Mouse (Mus musculus) liver, embryonic 13.5 days (tissue): ENCODE results near the gene Abhd14b. TPM values are rescaled to one million over a fixed set of nuclear protein-coding genes. Genes with fewer than 3 reads are reported as not detected.
A peak's percentile ranks its signal among the peaks of the same experiment; 100 is the strongest.

Experiments used
- ATAC-seq: fragments of 200-750 bp; cut with Nextera tagmentation; 2 replicates; pipeline ENCODE4 v1.8.0; 2017; ENCODE audit warnings: low read depth, mild to moderate bottlenecking, moderate number of reproducible peaks, moderate library complexity
- DNase-seq: peaks from one replicate; pipeline ENCODE4 v3.0.0; 2022
- H3K27ac ChIP-seq: fragments of 300-500 bp; sonication (generic); 2 replicates; pipeline ENCODE4 v1.5.1; 2015; ENCODE audit warnings: moderate library complexity, mild to moderate bottlenecking, inconsistent platforms
- H3K27me3 ChIP-seq: fragments of 300-500 bp; sonication (generic); 2 replicates; pipeline ENCODE4 v1.6.1; 2015; ENCODE audit warnings: mild to moderate bottlenecking, inconsistent platforms
- H3K36me3 ChIP-seq: fragments of 300-500 bp; sonication (generic); 2 replicates; pipeline ENCODE4 v1.6.1; 2015; ENCODE audit warnings: mild to moderate bottlenecking, inconsistent platforms
- H3K4me1 ChIP-seq: fragments of 300-500 bp; sonication (generic); replicated peaks from 2 replicates; pipeline ENCODE4 v1.6.1; 2015; ENCODE audit warnings: inconsistent platforms
- H3K4me2 ChIP-seq: fragments of 300-500 bp; sonication (generic); 2 replicates; pipeline ENCODE4 v1.6.1; 2015; ENCODE audit warnings: inconsistent platforms, mild to moderate bottlenecking, moderate library complexity
- H3K4me3 ChIP-seq: fragments of 300-500 bp; sonication (generic); replicated peaks from 2 replicates; pipeline ENCODE4 v1.5.1; 2015; ENCODE audit warnings: mild to moderate bottlenecking, inconsistent platforms
- H3K9ac ChIP-seq: fragments of 300-500 bp; sonication (generic); 2 replicates; pipeline ENCODE4 v1.6.1; 2015; ENCODE audit warnings: mild to moderate bottlenecking, inconsistent platforms
- H3K9me3 ChIP-seq: fragments of 300-500 bp; sonication (generic); replicated peaks from 2 replicates; pipeline ENCODE4 v1.6.1; 2016; ENCODE audit warnings: inconsistent platforms
- WGBS: fragments of 180-500 bp; shearing (Covaris S2); methylation state at CpG from one replicate; pipeline ENCODE4 v1.1.7; 2015; ENCODE audit not compliant: insufficient replicate concordance; 5-methylcytosine and 5-hydroxymethylcytosine counted together
- polyA plus RNA-seq: library from polyadenylated mRNA; unstranded; fragments of >200 nt; fragmentation: Nextera tagmentation; extraction: Ambion mirVana; gene quantifications from 2 replicates; pipeline ENCODE4 v1.2.1, GENCODE M21; 2015

Abhd14b gene
- polyA plus RNA-seq: 16.7 and 18.2 TPM in 2 replicates

DNA sequence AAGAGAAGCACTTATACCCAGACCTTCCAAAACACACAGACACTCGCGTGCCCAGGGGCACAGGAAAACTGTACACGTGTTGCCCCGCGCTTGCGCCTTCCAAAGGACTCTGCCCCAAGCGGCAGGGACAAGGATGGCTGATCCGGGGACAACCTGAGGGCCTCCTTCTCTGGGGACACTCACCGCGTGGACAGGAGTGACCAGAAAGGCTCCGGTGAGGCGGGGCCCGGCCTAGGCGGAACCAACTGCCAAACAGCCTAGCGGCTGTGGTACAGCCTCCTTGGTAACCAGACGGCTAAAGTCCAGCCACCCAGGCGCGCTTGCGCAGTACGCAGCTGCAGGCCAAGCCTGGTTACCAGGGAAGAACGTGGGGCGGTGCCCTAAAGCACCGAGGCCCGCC is at the start of gene Abhd14b, which contains the start of gene Abhd14a:
Abhd14b (plus strand) TSS at position 112 of the 400 bp plus-strand sequence.
Abhd14a (minus strand) TSS at position 331 of the 400 bp plus-strand sequence.
- H3K4me1 ChIP-seq: peaks cover 70% of the 10 kb centered on the region
- H3K4me2 ChIP-seq: peak within 1 kb of the TSS; percentile 79
- ATAC-seq (peak; percentile 81), DNase-seq (peak; percentile 79)
- no peaks in the 10 kb centered on the region for H3K36me3 ChIP-seq
- H3K9me3 ChIP-seq: no peaks in the 10 kb centered on the region
- peak within 1 kb of the TSS; percentile 65 for H3K9ac ChIP-seq
- under 1% methylated on average over 24 of the region's 24 CpGs for WGBS
- H3K27me3 ChIP-seq: peaks cover 20% of the 10 kb centered on the region
- peak within 1 kb of the TSS; percentile 54 for H3K27ac ChIP-seq
- peak within 1 kb of the TSS; percentile 60 for H3K4me3 ChIP-seq

DNA sequence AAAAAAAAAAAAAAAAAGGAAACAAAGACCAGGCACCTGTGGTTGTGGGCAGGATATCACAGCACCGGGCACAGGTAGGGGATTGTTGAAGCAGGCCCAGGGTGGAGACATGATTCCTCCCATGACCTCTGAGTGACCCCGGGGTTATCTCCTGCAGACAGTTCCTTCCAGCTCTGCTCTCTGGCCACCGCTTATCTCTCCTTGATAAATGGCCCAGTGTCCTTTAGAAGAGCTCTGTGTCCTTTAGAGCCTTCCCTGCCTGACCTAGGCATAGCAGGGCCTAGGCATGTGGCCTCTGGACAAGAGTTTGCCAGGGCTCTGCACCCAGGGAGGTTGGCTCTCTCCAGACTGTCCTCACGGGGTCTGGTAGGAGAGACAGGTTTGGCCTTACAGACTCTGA is 49.5 kb upstream of the Abhd14b start:
- Histone ChIP-seq H3K36me3 (no peaks in the 10 kb centered on the region), H3K4me3 (no peak overlapping the region), H3K4me2 (peak overlapping the region; percentile 46), H3K4me1 (peaks cover 80% of the 10 kb centered on the region), H3K9ac (peak overlapping the region; percentile 57), H3K27ac (peak overlapping the region; percentile 91), H3K9me3 (no peaks in the 10 kb centered on the region), H3K27me3 (no peaks in the 10 kb centered on the region)
- peak; percentile 52 for ATAC-seq
- DNase-seq: peak; percentile 20
- WGBS: 21% methylated on average over 4 of the region's 4 CpGs

DNA sequence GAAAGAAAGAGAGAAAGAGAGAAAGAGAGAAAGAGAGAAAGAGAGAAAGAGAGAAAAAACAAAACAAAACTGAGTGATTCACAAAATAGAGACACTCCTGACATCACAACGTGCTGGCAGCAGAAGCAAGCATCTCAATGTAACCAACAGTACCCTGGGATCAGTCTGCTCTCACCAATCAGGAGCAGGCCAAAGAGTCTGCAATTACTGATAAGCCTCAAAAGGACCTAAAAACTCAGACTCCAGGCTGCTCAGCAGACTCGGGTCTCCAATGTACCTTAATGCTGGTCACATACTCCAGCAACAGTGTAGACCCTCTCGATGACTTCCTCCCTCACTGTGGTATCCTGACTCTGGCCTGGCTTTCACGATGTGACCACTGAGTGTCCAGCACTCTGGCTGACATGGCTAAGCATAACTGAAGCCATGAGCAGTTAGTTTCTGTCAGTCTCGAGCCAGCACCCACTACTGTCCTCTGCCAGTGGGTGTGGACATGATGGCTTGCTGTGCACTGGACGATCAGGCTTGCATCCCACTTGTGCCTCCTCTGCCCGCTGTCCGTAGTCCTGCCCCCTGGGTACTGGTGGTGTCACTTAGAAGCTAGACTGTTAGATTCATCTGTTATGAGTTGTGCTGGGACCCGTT is 48.5 kb upstream of the Abhd14b start:
- ATAC-seq (peak; percentile 92), DNase-seq (peak; percentile 66)
- Histone ChIP-seq H3K27me3 (no peaks in the 10 kb centered on the region), H3K27ac (peak overlapping the region; percentile 88), H3K4me3 (0 out of 2 replicates have a peak overlapping the region, but pooled peaks have one; percentile 3), H3K9me3 (no peaks in the 10 kb centered on the region), H3K9ac (peak overlapping the region; percentile 40), H3K4me1 (peaks cover 80% of the 10 kb centered on the region), H3K4me2 (peak overlapping the region; percentile 51), H3K36me3 (no peaks in the 10 kb centered on the region)
- 41% methylated on average over 9 of the region's 9 CpGs for WGBS

DNA sequence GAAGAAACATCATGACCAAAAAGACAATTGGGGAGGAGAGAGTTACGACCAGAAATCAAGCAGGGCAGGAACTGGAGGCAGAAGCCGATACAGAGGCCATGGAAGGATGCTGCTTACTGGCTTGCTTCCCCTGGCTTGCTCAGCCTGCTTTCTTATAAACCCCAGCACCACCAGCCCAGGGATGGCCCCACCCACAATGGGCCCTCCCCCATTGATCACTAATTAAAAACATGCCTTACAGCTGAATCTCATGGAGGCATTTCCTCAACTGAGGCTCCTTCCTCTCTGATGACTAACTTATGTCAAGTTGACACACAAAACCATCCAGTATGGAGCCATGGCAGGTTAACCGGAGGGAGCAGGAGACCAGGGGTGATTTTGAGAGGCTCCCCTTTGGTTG is 47.5 kb upstream of the Abhd14b start:
- H3K36me3 ChIP-seq: no peaks in the 10 kb centered on the region
- no peaks in the 10 kb centered on the region for H3K9me3 ChIP-seq
- H3K4me1 ChIP-seq: peaks cover 71% of the 10 kb centered on the region
- ATAC-seq (no peak), DNase-seq (no peak)
- H3K9ac ChIP-seq: 0 out of 2 replicates have a peak overlapping the region, but pooled peaks have one; percentile 11
- no peak overlapping the region for H3K4me3 ChIP-seq
- H3K27ac ChIP-seq: peak overlapping the region; percentile 88
- H3K4me2 ChIP-seq: no peak overlapping the region
- H3K27me3 ChIP-seq: no peaks in the 10 kb centered on the region
- 82% methylated on average over 3 of the region's 3 CpGs for WGBS

DNA sequence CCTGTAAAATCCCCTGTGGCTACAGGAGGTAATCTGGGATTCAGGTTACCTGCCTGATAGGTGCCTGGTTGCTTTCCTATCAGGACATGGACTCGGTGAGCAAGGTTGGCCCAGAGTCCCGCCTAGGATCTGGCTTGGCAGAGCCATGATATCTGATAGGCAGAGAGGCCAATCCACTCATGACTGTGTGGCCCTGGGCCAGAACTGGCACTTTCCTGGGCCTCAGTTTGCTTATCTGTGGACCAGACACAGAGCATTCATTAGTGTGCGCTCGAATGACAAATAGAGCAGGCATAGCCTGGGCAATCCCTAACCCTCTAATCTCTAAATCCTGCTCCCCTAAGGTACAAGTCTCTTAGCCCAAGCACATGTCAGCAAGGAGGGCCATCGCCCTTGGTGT is 45.1 kb upstream of the Abhd14b start:
- no peak for DNase-seq
- Histone ChIP-seq H3K36me3 (no peaks in the 10 kb centered on the region), H3K4me1 (peaks cover 86% of the 10 kb centered on the region), H3K27me3 (no peaks in the 10 kb centered on the region), H3K9me3 (no peaks in the 10 kb centered on the region), H3K4me3 (no peak overlapping the region), H3K27ac (peak overlapping the region; percentile 43), H3K4me2 (no peak overlapping the region), H3K9ac (peak overlapping the region; percentile 36; the same call in 1 of the 2 replicates)
- 32% methylated on average over 5 of the region's 5 CpGs for WGBS
- ATAC-seq: peak; percentile 29

DNA sequence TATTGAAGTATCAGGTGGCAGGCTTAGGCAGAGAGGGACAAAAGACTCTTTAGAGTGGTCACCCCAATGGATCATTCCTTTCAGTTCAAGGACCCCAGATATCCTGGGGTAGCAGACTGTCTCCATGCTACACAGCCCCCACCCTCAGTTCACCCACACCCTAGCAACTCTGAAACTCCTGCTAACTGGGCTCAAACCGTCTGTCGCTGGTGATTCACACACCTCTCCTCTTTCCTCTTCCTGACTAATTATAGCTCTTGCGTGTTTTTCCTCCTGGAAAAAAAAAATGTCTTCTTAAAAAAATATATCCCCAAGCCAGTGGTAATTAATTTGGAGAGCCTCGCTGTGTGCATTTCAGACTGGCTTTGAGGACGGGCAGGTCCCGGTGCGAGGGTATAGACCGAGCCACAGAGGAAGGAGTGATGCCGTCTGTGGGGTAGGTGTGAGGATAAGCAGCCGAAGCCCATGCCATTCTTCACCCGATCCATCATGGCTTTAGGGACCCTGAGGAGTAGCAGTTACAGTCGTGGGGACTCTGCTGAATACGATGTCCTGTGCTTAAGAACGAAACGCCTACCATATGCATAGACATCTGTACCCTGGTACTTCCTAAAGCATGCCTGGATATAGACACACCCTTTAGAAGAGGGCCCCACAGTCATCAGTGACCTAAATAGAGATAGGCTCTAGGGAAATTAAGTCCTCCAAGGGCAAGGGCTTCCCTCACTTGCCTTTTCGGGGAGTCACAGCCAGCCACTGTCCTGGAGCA is 44.5 kb upstream of the Abhd14b start:
- no peaks in the 10 kb centered on the region for H3K36me3 ChIP-seq
- H3K27ac ChIP-seq: peak overlapping the region; percentile 43
- no peaks in the 10 kb centered on the region for H3K27me3 ChIP-seq
- no peaks in the 10 kb centered on the region for H3K9me3 ChIP-seq
- H3K4me1 ChIP-seq: peaks cover 79% of the 10 kb centered on the region
- no peak for DNase-seq
- no peak for ATAC-seq
- H3K4me2 ChIP-seq: no peak overlapping the region
- 72% methylated on average over 16 of the region's 16 CpGs for WGBS
- H3K4me3 ChIP-seq: no peak overlapping the region
- peak overlapping the region; percentile 36; the same call in 1 of the 2 replicates for H3K9ac ChIP-seq

DNA sequence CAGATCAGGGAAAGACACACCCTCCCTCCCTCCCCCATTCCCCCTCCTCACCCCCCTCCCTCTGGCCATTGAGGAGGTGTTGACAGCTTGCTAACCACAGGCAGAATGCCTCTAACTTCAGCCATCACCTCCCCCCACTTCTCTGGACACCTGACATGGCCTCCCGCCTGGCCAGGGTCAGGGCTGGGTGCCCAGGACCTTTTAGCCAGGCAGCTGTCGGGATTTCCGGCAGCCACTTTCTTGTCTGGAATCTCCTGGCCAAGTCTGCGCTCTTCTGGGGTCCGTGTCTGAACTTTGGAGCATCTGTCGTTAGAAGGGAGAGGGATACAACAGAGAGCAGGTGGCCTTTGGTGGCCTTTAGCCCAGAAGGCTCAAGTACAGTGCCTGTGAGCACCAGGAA is 42.0 kb upstream of the Abhd14b start:
- Histone ChIP-seq H3K4me2 (no peak overlapping the region), H3K36me3 (no peaks in the 10 kb centered on the region), H3K27me3 (no peaks in the 10 kb centered on the region), H3K4me1 (peaks cover 60% of the 10 kb centered on the region), H3K27ac (no peak overlapping the region), H3K9me3 (0 out of 2 replicates have a peak, but pooled peaks cover 2% of the 10 kb centered on the region), H3K9ac (no peak overlapping the region), H3K4me3 (no peak overlapping the region)
- ATAC-seq: no peak
- 30% methylated on average over 6 of the region's 6 CpGs for WGBS
- no peak for DNase-seq

DNA sequence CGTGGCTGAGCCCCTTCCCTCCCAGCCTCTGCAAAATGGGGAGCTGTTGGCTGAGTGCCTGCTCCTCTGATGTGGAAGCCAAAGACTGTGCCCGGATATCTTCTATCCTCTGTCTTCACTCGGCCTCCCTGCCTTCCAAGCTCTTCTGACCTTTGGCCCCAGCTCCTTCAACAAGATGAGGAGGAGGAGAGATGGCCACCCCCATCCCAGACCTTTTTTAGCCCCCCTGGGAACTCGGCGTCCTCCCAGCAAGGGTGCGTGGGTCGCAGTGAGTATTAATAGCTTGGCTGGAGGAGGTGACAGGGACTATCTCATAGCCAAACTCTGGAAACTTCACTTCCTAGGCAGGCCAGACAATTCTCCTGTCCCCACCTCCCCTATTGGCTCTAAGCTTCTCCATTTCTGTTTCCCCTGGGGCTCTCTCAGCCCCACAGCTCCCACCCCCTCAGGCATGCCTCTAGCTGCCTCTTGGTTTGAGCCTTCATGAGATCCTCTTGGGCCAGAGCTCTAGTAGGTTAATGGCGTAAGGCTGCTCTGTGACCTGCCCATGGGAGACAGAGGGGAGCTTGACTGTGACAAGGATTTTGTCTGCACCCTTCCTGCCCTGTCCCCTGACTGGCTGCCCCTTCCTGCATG is 40.7 kb upstream of the Abhd14b start:
- Histone ChIP-seq H3K27ac (no peak overlapping the region), H3K4me1 (peaks cover 60% of the 10 kb centered on the region), H3K9me3 (0 out of 2 replicates have a peak, but pooled peaks cover 2% of the 10 kb centered on the region), H3K4me3 (no peak overlapping the region), H3K9ac (no peak overlapping the region), H3K27me3 (no peaks in the 10 kb centered on the region), H3K4me2 (no peak overlapping the region), H3K36me3 (no peaks in the 10 kb centered on the region)
- no peak for ATAC-seq
- 52% methylated on average over 8 of the region's 8 CpGs for WGBS
- DNase-seq: no peak

DNA sequence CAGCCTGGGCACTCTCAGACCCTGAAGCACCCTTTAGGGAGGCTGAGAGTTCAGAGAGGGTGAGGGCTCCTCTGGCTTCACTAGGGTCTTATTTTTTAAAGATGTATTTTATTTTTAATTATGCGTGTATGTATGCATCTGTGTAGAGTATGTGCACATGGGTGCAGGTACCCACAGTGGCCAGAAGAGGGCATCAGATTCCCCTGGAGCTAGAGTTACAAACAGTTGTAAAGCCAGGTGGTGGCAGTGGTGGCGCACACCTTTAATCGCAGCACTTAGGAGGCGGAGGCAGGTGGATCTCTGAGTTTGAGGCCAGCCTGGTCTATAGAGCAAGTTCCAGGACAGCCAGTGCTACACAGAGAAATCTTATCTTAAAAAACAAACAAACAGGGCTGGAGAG is 38.2 kb upstream of the Abhd14b start:
- no peak overlapping the region for H3K27ac ChIP-seq
- H3K36me3 ChIP-seq: no peaks in the 10 kb centered on the region
- ATAC-seq (no peak), DNase-seq (no peak)
- peaks cover 53% of the 10 kb centered on the region for H3K4me1 ChIP-seq
- H3K4me3 ChIP-seq: no peak overlapping the region
- no peak overlapping the region for H3K4me2 ChIP-seq
- no peaks in the 10 kb centered on the region for H3K27me3 ChIP-seq
- H3K9ac ChIP-seq: no peak overlapping the region
- 0 out of 2 replicates have a peak, but pooled peaks cover 2% of the 10 kb centered on the region for H3K9me3 ChIP-seq
- 95% methylated on average over 4 of the region's 4 CpGs for WGBS

DNA sequence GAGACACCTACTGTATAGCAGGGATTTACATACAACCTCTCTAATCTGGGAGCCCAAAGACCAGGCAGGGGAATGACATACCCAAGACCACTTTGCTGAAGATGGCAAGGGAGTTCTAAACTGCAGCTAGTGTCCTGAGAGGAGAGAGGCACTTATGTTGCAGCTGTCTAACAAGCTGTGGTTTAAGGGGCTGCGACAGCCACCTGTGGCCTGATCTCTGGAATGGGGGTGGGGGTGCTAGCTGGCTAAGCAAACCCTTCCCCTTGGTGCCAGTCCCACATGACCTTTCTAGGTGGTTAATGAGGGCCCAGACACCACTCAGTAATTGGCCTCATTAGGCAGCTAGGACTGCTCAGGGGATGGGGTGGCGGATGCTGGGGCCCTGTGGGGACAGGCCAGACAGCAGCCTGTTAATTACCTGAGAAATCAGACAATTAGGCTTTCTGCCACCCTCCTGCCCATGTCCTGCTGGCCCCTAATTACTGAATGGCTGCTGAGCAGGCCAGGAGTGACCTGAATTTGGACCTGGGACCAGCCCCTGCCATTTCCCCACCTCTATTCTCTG is 37.1 kb upstream of the Abhd14b start:
- H3K9ac ChIP-seq: no peak overlapping the region
- ATAC-seq (no peak), DNase-seq (no peak)
- no peak overlapping the region for H3K4me3 ChIP-seq
- H3K4me2 ChIP-seq: no peak overlapping the region
- no peaks in the 10 kb centered on the region for H3K36me3 ChIP-seq
- H3K27me3 ChIP-seq: no peaks in the 10 kb centered on the region
- 73% methylated on average over 2 of the region's 2 CpGs for WGBS
- 0 out of 2 replicates have a peak, but pooled peaks cover 2% of the 10 kb centered on the region for H3K9me3 ChIP-seq
- peak overlapping the region; percentile 81; the same call in 1 of the 2 replicates for H3K27ac ChIP-seq
- peaks cover 49% of the 10 kb centered on the region for H3K4me1 ChIP-seq
